Mouse (Mus musculus) right cerebral cortex, postnatal 10 days (tissue): ENCODE measurements around the gene Pnn.
A peak's percentile ranks its signal among the peaks of the same experiment; 100 is the strongest.

Experiments
- DNase-seq, 2 experiments: peaks; one replicate each; pipeline ENCODE4 v3.0.0; 2021; ENCODE audit warnings: low spot score in 2 of 2

Gene Pnn

GRCm38 (mm10) chr12:59074052-59074451 is 7.4 kb downstream of the Pnn start:
- peak in 1 of 2 experiments; percentile 62 for DNase-seq

DNA sequence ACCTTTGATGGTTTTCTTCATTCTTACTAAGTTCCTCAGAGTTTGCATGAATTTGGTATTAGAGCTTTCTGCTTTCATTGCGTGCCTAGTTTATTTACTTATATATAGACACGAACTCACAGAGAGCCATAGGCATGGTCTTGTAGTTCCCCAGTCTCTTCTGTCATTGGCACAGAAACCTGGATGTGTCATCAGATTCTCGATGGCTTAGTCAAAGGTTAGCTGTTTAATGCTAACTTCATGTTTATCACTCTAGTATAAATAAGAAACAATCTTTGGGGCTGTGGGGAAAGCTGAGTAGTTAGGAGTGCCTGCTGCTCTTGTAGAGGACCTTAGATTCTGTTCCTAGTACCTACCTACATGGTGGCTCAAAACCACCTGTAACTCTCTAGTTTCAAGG is 10.3 kb downstream of the Pnn start:
- no peak for DNase-seq

DNA sequence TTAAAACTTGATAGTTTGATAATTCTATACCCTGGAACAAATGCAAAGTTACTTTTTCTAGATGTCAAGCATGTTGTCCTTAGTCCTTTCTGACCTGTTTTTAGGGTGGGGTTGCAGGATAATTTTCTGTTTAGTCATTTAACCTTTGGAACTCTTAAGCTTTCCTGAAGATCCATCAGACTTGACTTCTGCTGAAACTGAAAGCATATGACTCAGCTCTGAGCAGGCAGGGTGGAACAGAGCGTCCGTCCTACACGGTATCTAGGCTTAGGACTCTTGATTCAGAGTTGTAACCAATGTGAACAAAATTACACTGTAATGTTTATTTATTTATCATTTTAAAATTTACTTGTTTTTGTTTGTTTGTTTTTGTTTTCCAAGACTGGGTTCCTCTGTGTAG is 11.2 kb downstream of the Pnn start:
- DNase-seq: no peak

DNA sequence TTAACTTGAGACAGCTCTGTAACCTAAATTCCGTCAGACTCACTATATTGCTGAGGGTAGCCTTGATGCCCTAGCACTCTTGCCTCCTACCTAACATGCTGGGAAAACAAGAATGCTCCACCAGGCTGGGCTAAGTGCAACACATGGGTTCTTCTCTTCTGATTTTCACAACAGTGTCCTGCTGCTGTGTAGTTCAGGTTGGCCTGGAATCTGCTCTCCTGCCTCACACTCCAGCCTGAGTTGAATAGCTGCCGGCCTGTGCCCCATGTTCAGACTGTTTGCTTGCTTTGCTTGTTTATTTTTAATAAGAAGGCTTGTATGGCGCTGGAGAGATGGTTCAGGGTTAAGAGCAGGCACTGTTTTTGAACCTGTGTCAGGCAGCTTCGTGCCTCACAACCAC is 13.8 kb downstream of the Pnn start:
- no peak for DNase-seq

DNA sequence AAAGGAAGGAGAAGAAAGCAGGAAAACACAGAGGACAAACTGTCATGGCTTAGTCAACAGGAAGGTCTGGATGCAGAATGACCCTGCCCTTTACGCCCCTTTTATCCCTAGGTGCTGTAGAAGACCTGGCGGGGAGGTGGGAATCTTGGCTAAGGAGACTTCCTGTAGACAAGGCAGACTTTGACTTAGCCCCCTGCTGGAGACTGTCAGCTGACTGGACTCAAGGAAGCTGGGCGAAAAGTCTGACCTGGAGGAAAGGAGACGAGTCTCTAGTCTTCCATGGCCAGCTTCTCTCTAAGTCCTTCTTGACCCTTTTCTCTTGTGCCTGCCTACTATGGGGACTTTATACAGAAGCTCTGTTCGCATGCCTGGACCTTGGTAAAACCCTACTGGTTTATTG is 17.8 kb downstream of the Pnn start:
- DNase-seq: no peak

DNA sequence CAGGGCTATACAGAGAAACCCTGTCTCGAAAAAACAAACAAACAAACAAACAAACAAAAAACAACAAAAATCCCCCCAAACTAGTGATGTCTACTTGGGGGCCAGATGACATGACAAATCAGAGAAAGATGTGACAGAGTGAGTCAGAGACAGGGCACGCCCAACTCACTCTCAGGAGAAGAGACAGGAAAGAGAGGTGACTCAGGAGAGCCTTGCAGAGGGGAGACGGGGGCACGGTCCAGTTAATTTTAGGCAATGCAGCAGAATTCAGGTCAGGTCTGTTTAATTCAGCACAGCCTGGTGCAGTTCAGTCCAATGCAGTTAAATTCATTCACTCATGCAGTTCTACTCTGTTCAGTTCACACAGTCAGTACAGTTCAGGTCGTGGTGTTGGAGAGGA is 19.5 kb downstream of the Pnn start:
- no peak for DNase-seq

- no peak for DNase-seq
These were observed 26.9 kb downstream of the Pnn start for GRCm38 (mm10) chr12:59093543-59093942.

- DNase-seq: no peak
These were observed 28.7 kb downstream of the Pnn start, which contains the start of gene Mia2 for GRCm38 (mm10) chr12:59095104-59096025. Gene Mia2, plus strand, starts transcription at chr12:59095799.

- no peak for DNase-seq
These were observed 38.1 kb downstream of the Pnn start for GRCm38 (mm10) chr12:59104771-59105170.

DNA sequence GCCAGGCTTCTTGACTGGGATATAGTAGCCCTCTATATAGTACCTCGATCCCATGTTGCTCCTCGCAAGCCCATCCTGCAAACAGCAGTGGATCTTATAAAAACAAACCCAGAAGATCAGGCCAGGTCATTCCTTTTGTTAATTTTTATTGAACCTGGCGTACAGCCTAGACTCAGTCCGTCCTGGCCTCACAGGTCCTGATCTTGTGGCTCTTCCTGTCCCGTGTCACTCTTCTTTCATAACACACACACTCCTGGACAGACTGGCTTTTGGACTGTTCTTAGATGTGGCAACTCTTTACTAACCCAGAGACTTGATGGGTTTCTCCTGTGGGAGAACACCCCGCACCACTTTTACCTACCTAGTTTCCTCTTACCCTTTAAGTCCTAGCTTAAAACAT is 39.2 kb downstream of the Pnn start:
- no peak for DNase-seq

DNA sequence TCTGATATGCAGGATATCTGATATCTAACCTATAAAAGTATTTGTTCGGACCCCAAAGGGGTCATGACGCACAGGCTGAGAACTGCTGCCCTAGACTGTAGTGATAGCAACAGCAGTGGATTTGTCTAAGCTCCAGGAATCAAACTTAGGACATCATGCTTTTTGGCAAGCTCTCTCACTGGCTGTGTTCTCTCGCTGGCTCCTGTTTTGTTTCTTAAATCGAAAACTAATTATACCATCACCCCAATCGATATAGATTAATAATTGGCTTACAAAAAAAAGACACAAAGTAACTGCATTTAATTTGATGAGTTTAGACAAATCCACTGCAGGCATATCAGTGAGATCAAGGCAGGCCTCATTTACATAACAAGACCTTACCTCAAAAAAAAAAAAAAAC is 39.8 kb downstream of the Pnn start:
- DNase-seq: no peak

- DNase-seq: no peak
These were observed 41.2 kb downstream of the Pnn start for GRCm38 (mm10) chr12:59107926-59108325.

GRCm38 (mm10) chr12:59117184-59117583 is 50.5 kb downstream of the Pnn start:
- peak; percentile 26 to 71 for DNase-seq
